Mouse (Mus musculus): ENCODE measurements at regions not wholly inside any gene's neighbourhood (a gene's known extent, or its start where the extent isn't known, plus 50 kb on each side); places are given as distances from the start of the nearest gene placed in this dataset.

- intact Hi-C loops (cut with DNase I) = loop anchor here (5.0 kb wide), 1 partner anchor 122 kb away; no protein-coding TSS in a partner anchor
- DNase-seq = no peak
Measured at GRCm38 (mm10) chr4:95284696-95285095, 232.7 kb upstream of the Jun start.

- peak; percentile 13 to 21 for DNase-seq
Measured at GRCm38 (mm10) chr4:95290321-95290720, 238.3 kb upstream of the Jun start.

GRCm38 (mm10) chr4:95294110-95294509, 242.1 kb upstream of the Jun start:
- DNase-seq = no peak
- intact Hi-C loops (cut with DNase I) = loop anchor here (5.0 kb wide), 4 partner anchors 183 to 578 kb away; partner anchors contain the start of gene Jun

More at GRCm38 (mm10) chr4:95290321-95290720, 238.3 kb upstream of the Jun start:
- intact Hi-C loops (cut with DNase I) = loop anchor here (5.0 kb wide), 4 partner anchors 187 to 582 kb away; partner anchors contain the start of gene Jun

- intact Hi-C loops (cut with DNase I) = no loop called here
- DNase-seq = no peak
Measured at GRCm38 (mm10) chr4:95301907-95302306, 249.9 kb upstream of the Jun start.

GRCm38 (mm10) chr4:95303337-95303736, 251.3 kb upstream of the Jun start:
- intact Hi-C loops (cut with DNase I) = no loop called here
- DNase-seq = peak; percentile 8 to 21

GRCm38 (mm10) chr4:95304006-95304405, 252.0 kb upstream of the Jun start:
- no peak for DNase-seq
- intact Hi-C loops (cut with DNase I) = no loop called here

GRCm38 (mm10) chr4:95307134-95307533, 250.2 kb upstream of the Fggy start:
- intact Hi-C loops (cut with DNase I) = no loop called here
- DNase-seq = no peak

- DNase-seq = no peak
- intact Hi-C loops (cut with DNase I) = no loop called here
Measured at GRCm38 (mm10) chr4:95308469-95308895, 248.8 kb upstream of the Fggy start.

GRCm38 (mm10) chr4:95310410-95310809, 246.9 kb upstream of the Fggy start:
- intact Hi-C loops (cut with DNase I) = no loop called here
- DNase-seq = no peak

- intact Hi-C loops (cut with DNase I) = no loop called here
- DNase-seq = peak; percentile 64 to 87
Measured at GRCm38 (mm10) chr4:95317821-95318290, 239.5 kb upstream of the Fggy start.

GRCm38 (mm10) chr4:95318561-95318960, 238.7 kb upstream of the Fggy start:
- intact Hi-C loops (cut with DNase I) = no loop called here
- DNase-seq = no peak

- intact Hi-C loops (cut with DNase I) = no loop called here
- no peak for DNase-seq
Measured at GRCm38 (mm10) chr4:95319036-95319435, 238.3 kb upstream of the Fggy start.

- intact Hi-C loops (cut with DNase I) = no loop called here
Measured at GRCm38 (mm10) chr4:95325861-95326260, 231.4 kb upstream of the Fggy start.

GRCm38 (mm10) chr4:95339822-95340221, 217.5 kb upstream of the Fggy start:
- intact Hi-C loops (cut with DNase I) = no loop called here
- DNase-seq = no peak

More at GRCm38 (mm10) chr4:95325861-95326260, 231.4 kb upstream of the Fggy start:
- DNase-seq = no peak

GRCm38 (mm10) chr4:95340926-95341325, 216.4 kb upstream of the Fggy start:
- intact Hi-C loops (cut with DNase I) = no loop called here
- no peak for DNase-seq

GRCm38 (mm10) chr4:95346722-95347197, 210.5 kb upstream of the Fggy start:
- intact Hi-C loops (cut with DNase I) = no loop called here
- DNase-seq = no peak

GRCm38 (mm10) chr4:95347436-95347835, 209.9 kb upstream of the Fggy start:
- intact Hi-C loops (cut with DNase I) = no loop called here
- no peak for DNase-seq

GRCm38 (mm10) chr4:95348405-95349123, 208.7 kb upstream of the Fggy start:
- intact Hi-C loops (cut with DNase I) = no loop called here
- no peak for DNase-seq

GRCm38 (mm10) chr4:95353894-95354319, 203.4 kb upstream of the Fggy start:
- peak in 1 of 2 experiments; percentile 20 for DNase-seq
- intact Hi-C loops (cut with DNase I) = no loop called here

GRCm38 (mm10) chr4:95358674-95359073, 198.6 kb upstream of the Fggy start:
- intact Hi-C loops (cut with DNase I) = no loop called here
- no peak for DNase-seq

- DNase-seq = no peak
- intact Hi-C loops (cut with DNase I) = no loop called here
Measured at GRCm38 (mm10) chr4:95360336-95360967, 196.9 kb upstream of the Fggy start.
